Mouse (Mus musculus) large intestine, adult 2 months (tissue): Measurements from ENCODE around the gene Itpkb. TPM values are rescaled to one million over a fixed set of nuclear protein-coding genes. Genes with fewer than 3 reads are reported as not detected.

ENCODE experiments used
- DNase-seq: peaks from one replicate; pipeline ENCODE4 v3.0.0-alpha.2; 2012; ENCODE audit warnings: low read depth, low spot score
- WGBS: fragments of 180-500 bp; shearing (Covaris S2); methylation state at CpG from one replicate; pipeline ENCODE4 v1.1.7; 2018; 5-methylcytosine and 5-hydroxymethylcytosine counted together
- polyA plus RNA-seq: library from polyadenylated mRNA; depleted of rRNA; stranded (reverse); fragments of >200 nt; gene quantifications from 2 replicates; pipeline ENCODE4 v1.2.3, GENCODE M21; 2012

The Itpkb gene
- polyA plus RNA-seq, 1 experiment: 6.3 TPM

GRCm38 (mm10) chr1:180428101-180428712 lies 97.9 kb downstream of the Itpkb start:
- WGBS: 21% methylated on average over 9 of the region's 9 CpGs

GRCm38 (mm10) chr1:180428871-180429270 lies 98.6 kb downstream of the Itpkb start:
- WGBS: 60% methylated on average over 8 of the region's 8 CpGs
- DNase-seq: no peak

More at GRCm38 (mm10) chr1:180428101-180428712, 97.9 kb downstream of the Itpkb start:
- no peak for DNase-seq

- WGBS: 20% methylated on average over 5 of the region's 5 CpGs
- no peak for DNase-seq
These were observed 99.5 kb downstream of the Itpkb start for GRCm38 (mm10) chr1:180429819-180430218.

GRCm38 (mm10) chr1:180431833-180432232 lies 101.5 kb downstream of the Itpkb start:
- 62% methylated on average over 12 of the region's 12 CpGs for WGBS
- DNase-seq: no peak

- DNase-seq: no peak
- WGBS: 7% methylated on average over 16 of the region's 16 CpGs
These were observed 102.8 kb downstream of the Itpkb start for GRCm38 (mm10) chr1:180433098-180433538.

GRCm38 (mm10) chr1:180433796-180434566 lies 103.7 kb downstream of the Itpkb start:
- peak; percentile 58 for DNase-seq
- WGBS: 18% methylated on average over 7 of the region's 7 CpGs

GRCm38 (mm10) chr1:180434925-180435324 lies 104.6 kb downstream of the Itpkb start:
- WGBS: 16% methylated on average over 9 of the region's 9 CpGs
- no peak for DNase-seq

- 58% methylated on average over 4 of the region's 4 CpGs for WGBS
These were observed 109.2 kb downstream of the Itpkb start for GRCm38 (mm10) chr1:180439496-180439895.

GRCm38 (mm10) chr1:180444411-180444810 lies 114.1 kb downstream of the Itpkb start:
- 60% methylated on average over 3 of the region's 3 CpGs for WGBS
- no peak for DNase-seq

More at GRCm38 (mm10) chr1:180439496-180439895, 109.2 kb downstream of the Itpkb start:
- no peak for DNase-seq

- 62% methylated on average over 2 of the region's 2 CpGs for WGBS
- DNase-seq: no peak
These were observed 119.4 kb downstream of the Itpkb start for GRCm38 (mm10) chr1:180449641-180450040.

GRCm38 (mm10) chr1:180458274-180458673 lies 128.0 kb downstream of the Itpkb start:
- WGBS: 51% methylated on average over 6 of the region's 6 CpGs
- DNase-seq: no peak

- no peak for DNase-seq
- 26% methylated on average over 3 of the region's 3 CpGs for WGBS
These were observed 128.4 kb downstream of the Itpkb start for GRCm38 (mm10) chr1:180458680-180459079.

GRCm38 (mm10) chr1:180460721-180461120 lies 130.4 kb downstream of the Itpkb start:
- DNase-seq: no peak
- 34% methylated on average over 5 of the region's 5 CpGs for WGBS

GRCm38 (mm10) chr1:180462396-180462795 lies 132.1 kb downstream of the Itpkb start:
- WGBS: 27% methylated on average over 5 of the region's 5 CpGs
- DNase-seq: no peak

GRCm38 (mm10) chr1:180462983-180463475 lies 132.7 kb downstream of the Itpkb start:
- no peak for DNase-seq
- WGBS: 72% methylated on average over 5 of the region's 5 CpGs

GRCm38 (mm10) chr1:180464357-180464756 lies 134.1 kb downstream of the Itpkb start:
- no peak for DNase-seq
- WGBS: 89% methylated on average over 5 of the region's 5 CpGs

GRCm38 (mm10) chr1:180465620-180466019 lies 135.3 kb downstream of the Itpkb start:
- DNase-seq: no peak
- WGBS: 78% methylated on average over 5 of the region's 5 CpGs

- no peak for DNase-seq
- WGBS: 74% methylated on average over 4 of the region's 4 CpGs
These were observed 137.7 kb downstream of the Itpkb start for GRCm38 (mm10) chr1:180468004-180468403.

- DNase-seq: no peak
These were observed 143.3 kb downstream of the Itpkb start for GRCm38 (mm10) chr1:180473566-180473965.
